Mouse (Mus musculus) small intestine, adult 2 months (tissue): ENCODE data around the gene Mapkapk2. TPM values are rescaled to one million over a fixed set of nuclear protein-coding genes. Genes with fewer than 3 reads are reported as not detected.

Source experiments
- H3K27ac ChIP-seq: fragments of 200-500 bp; 2 replicates; pipeline ENCODE4 v1.5.1; 2012; ENCODE audit warnings: low read depth, low read length, control low read depth, inconsistent platforms; ENCODE audit not compliant: insufficient read depth
- H3K27me3 ChIP-seq: fragments of 200-500 bp; 2 replicates; pipeline ENCODE4 v1.6.1; 2012; ENCODE audit warnings: mild to moderate bottlenecking, moderate library complexity, low read length, inconsistent platforms; ENCODE audit not compliant: control insufficient read depth, insufficient read depth
- H3K36me3 ChIP-seq: fragments of 200-500 bp; 2 replicates; pipeline ENCODE4 v1.6.1; 2012; ENCODE audit warnings: mild to moderate bottlenecking, low read length, control low read depth, inconsistent platforms; ENCODE audit not compliant: control insufficient read depth, insufficient read depth
- H3K4me1 ChIP-seq: fragments of 200-500 bp; 2 replicates; pipeline ENCODE4 v1.6.1; 2012; ENCODE audit warnings: low read length, inconsistent platforms, mixed read lengths; ENCODE audit not compliant: control insufficient read depth, insufficient read depth, insufficient read length
- H3K4me3 ChIP-seq: fragments of 200-500 bp; 2 replicates; pipeline ENCODE4 v1.5.1; 2012; ENCODE audit warnings: low read depth, mild to moderate bottlenecking, control low read depth, inconsistent platforms, low read length, moderate library complexity
- CTCF ChIP-seq: fragments of 200-500 bp; IDR thresholded peaks from 2 replicates; pipeline ENCODE4 v1.5.1; 2012; ENCODE audit warnings: low read depth, mild to moderate bottlenecking, control low read depth, inconsistent platforms, low read length, moderate library complexity, mixed read lengths; ENCODE audit not compliant: insufficient replicate concordance, insufficient read length; ENCODE audit errors: extremely low read depth
- POLR2A ChIP-seq: fragments of 200-500 bp; IDR thresholded peaks from 2 replicates; pipeline ENCODE4 v1.6.1; 2012; ENCODE audit warnings: low read depth, mild to moderate bottlenecking, control low read depth, inconsistent platforms, low read length, moderate library complexity
- WGBS: fragments of 180-500 bp; shearing (Covaris S2); methylation state at CpG from one replicate; pipeline ENCODE4 v1.1.7; 2018; 5-methylcytosine and 5-hydroxymethylcytosine counted together
- polyA plus RNA-seq: library from polyadenylated mRNA; depleted of rRNA; stranded (reverse); fragments of >200 nt; gene quantifications from 2 replicates; pipeline ENCODE4 v1.2.3, GENCODE M21; 2012

The Mapkapk2 gene
- polyA plus RNA-seq, 1 experiment = 61.0 TPM

- no peaks in the 10 kb centered on the region for H3K36me3 ChIP-seq
- H3K4me1 ChIP-seq = peaks cover 9% of the 10 kb centered on the region; the same call in 1 of the 2 replicates
- H3K27ac ChIP-seq = no peak overlapping the region
- TF ChIP-seq CTCF (no peak), POLR2A (no peak)
- H3K27me3 ChIP-seq = no peaks in the 10 kb centered on the region
- H3K4me3 ChIP-seq = no peak overlapping the region
- 27% methylated on average over 11 of the region's 11 CpGs for WGBS
Measured at GRCm38 (mm10) chr1:131125987-131126744, 28.5 kb upstream of the Mapkapk2 start.

GRCm38 (mm10) chr1:131123522-131124265 lies 26.1 kb upstream of the Mapkapk2 start:
- Histone ChIP-seq H3K27ac (peak overlapping the region; percentile 29; the same call in 1 of the 2 replicates), H3K4me1 (peaks cover 9% of the 10 kb centered on the region; the same call in 1 of the 2 replicates), H3K36me3 (no peaks in the 10 kb centered on the region), H3K4me3 (no peak overlapping the region), H3K27me3 (no peaks in the 10 kb centered on the region)
- WGBS = 33% methylated on average over 10 of the region's 10 CpGs
- TF ChIP-seq POLR2A (no peak), CTCF (no peak)

- TF ChIP-seq CTCF (peak; percentile 16; the same call in 1 of the 2 replicates), POLR2A (no peak)
- H3K36me3 ChIP-seq = no peaks in the 10 kb centered on the region
- no peak overlapping the region for H3K27ac ChIP-seq
- 48% methylated on average over 3 of the region's 3 CpGs for WGBS
- no peaks in the 10 kb centered on the region for H3K27me3 ChIP-seq
- peaks cover 9% of the 10 kb centered on the region; the same call in 1 of the 2 replicates for H3K4me1 ChIP-seq
- no peak overlapping the region for H3K4me3 ChIP-seq
Measured at GRCm38 (mm10) chr1:131121987-131122386, 24.4 kb upstream of the Mapkapk2 start.

GRCm38 (mm10) chr1:131119026-131119425 lies 21.4 kb upstream of the Mapkapk2 start:
- no peak overlapping the region for H3K4me3 ChIP-seq
- peak; percentile 47; the same call in 1 of the 2 replicates for TF ChIP-seq CTCF
- no peak for TF ChIP-seq POLR2A
- no peak overlapping the region for H3K27ac ChIP-seq
- H3K27me3 ChIP-seq = no peaks in the 10 kb centered on the region
- WGBS = 50% methylated on average over 2 of the region's 2 CpGs
- H3K36me3 ChIP-seq = no peaks in the 10 kb centered on the region
- peaks cover 9% of the 10 kb centered on the region; the same call in 1 of the 2 replicates for H3K4me1 ChIP-seq

DNA sequence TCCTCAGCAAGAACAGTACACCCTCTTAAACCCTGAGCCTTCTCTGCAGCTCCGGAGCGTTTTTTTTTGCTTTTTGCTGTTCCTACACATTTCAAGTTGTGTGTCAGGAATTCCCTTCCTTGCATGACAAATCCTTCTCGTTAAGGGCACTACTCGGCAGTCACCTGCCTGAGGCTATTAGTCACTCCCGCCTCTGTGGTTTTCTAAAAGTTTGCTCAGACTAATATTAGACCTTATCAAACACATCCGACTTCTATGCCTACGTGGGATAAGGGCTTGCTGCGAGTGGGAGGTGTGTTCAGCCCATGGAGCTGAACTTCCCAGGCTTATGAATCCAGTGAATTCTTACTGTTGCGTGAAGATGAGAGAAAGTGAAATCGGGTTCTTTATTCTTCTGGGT lies 20.9 kb upstream of the Mapkapk2 start:
- WGBS = 60% methylated on average over 10 of the region's 10 CpGs
- TF ChIP-seq CTCF (no peak), POLR2A (no peak)
- H3K36me3 ChIP-seq = no peaks in the 10 kb centered on the region
- H3K27ac ChIP-seq = no peak overlapping the region
- no peaks in the 10 kb centered on the region for H3K27me3 ChIP-seq
- peaks cover 6% of the 10 kb centered on the region; the same call in 1 of the 2 replicates for H3K4me1 ChIP-seq
- H3K4me3 ChIP-seq = no peak overlapping the region

GRCm38 (mm10) chr1:131116430-131117011 lies 18.9 kb upstream of the Mapkapk2 start:
- TF ChIP-seq CTCF (no peak), POLR2A (no peak)
- 73% methylated on average over 13 of the region's 13 CpGs for WGBS
- Histone ChIP-seq H3K27me3 (no peaks in the 10 kb centered on the region), H3K36me3 (no peaks in the 10 kb centered on the region), H3K4me1 (no peaks in the 10 kb centered on the region), H3K27ac (no peak overlapping the region), H3K4me3 (no peak overlapping the region)
